13 mouse cellular contexts compared by ENCODE assay signal in the genomic region with DNA sequence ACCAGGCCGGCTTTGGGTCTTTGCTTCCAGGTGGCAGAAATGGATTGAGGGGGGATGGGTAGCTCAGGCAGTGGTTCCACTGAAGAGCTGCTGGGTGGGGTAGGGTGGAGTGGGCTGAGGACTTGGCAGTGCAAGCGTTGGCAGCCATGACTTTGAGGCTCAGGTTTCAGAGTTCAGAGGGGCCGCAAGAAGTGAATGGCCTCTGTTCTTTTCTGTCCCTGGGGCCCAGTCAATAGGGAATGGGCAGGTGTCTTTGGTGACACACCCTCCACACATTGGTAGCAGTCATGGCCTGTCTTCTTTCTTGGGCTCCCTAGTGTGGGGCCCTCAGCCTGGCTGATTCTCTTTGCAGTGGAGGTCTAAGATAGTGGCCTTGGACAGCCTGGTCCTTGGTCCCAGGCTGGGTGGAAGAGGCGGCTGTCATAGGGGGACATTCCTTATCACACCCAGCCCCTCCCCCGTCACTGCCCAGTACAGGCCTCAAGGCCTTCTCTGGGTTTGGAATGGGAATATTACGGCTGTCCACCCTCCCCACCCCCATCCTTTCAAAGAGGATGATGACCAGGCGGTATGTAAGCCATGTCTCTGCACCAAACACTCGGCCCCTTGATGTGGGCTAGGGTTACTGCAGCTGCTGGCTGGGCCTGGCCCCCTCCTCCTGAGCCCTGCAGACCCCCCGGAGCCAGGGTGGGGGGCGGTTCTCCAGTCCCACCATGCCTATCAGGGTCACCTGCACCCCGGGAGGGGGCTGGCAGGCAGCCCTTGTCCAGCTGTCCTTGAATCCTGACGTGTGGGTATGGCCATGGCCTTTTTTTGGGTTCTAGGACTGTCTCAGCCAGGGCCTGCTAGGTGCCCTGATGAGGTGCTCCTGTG. TPM values are rescaled to one million over a fixed set of nuclear protein-coding genes. Genes with fewer than 3 reads are reported as not detected.
DNase-seq lines count a peak whose midpoint lies in the region; ATAC-seq and TF ChIP-seq lines count a peak whose summit lies in the region.
"Had no signal": no experiment of that assay in that cellular context is flagged by ENCODE, and none has a peak within 500 bp of the region (broad histone marks: within the 10 kb centered on the region; RNA-seq: fewer than 3 reads in every experiment).

No protein-coding gene starts in this region.

- no peak overlapping the region for H3K4me2 ChIP-seq in hindbrain, postnatal 0 days (ENCODE audit: low read depth, low read length)
- 0 out of 2 replicates have a peak overlapping the region, but pooled peaks have one; percentile 13 for H3K4me2 ChIP-seq in intestine, postnatal 0 days (replicated peaks; ENCODE audit: low read depth)
- H3K4me2 ChIP-seq: neural tube, embryonic 15.5 days had no signal

- no peaks in the 10 kb centered on the region for H3K27me3 ChIP-seq in hindbrain, embryonic 10.5 days (ENCODE audit: insufficient read depth, poor library complexity, severe bottlenecking)
- H3K27me3 ChIP-seq in hindbrain, postnatal 0 days (ENCODE audit: insufficient read depth, low read length): no peaks in the 10 kb centered on the region
- no peaks in the 10 kb centered on the region for H3K27me3 ChIP-seq in E14TG2a.4 (ENCODE audit: insufficient read depth, low read length)
- H3K27me3 ChIP-seq in intestine, postnatal 0 days (replicated peaks; ENCODE audit: control insufficient read depth, insufficient read depth, low read length): no peaks in the 10 kb centered on the region
- H3K27me3 ChIP-seq: neural tube, embryonic 15.5 days had no signal

- H3K27ac ChIP-seq in hindbrain, embryonic 10.5 days: peak overlapping the region; percentile 64; the same call in 1 of the 2 replicates
- H3K27ac ChIP-seq in hindbrain, postnatal 0 days: no peak overlapping the region
- H3K27ac ChIP-seq in intestine, postnatal 0 days (ENCODE audit: low read depth, low read length): 0 out of 2 replicates have a peak overlapping the region, but pooled peaks have one; percentile 41
- H3K27ac ChIP-seq: neural tube, embryonic 15.5 days had no signal

- no peak for DNase-seq in hindbrain, embryonic 10.5 days (ENCODE audit: low spot score)
- DNase-seq in hindbrain, postnatal 0 days (ENCODE audit: low spot score): no peak
- peak; percentile 39 to 65 for DNase-seq in adrenal gland, postnatal 36 days
- DNase-seq in ovary, postnatal 36 days (ENCODE audit: low spot score): no peak
- DNase-seq in right cerebral cortex, adult 18-20 months: no peak
- DNase-seq: cerebellum, adult 11-12 months; heart, adult 18-20 months; heart, postnatal 4 days; left cerebral cortex, postnatal 4 days had no signal

- no peak overlapping the region for H3K9ac ChIP-seq in hindbrain, postnatal 0 days (replicated peaks; ENCODE audit: low read length)
- H3K9ac ChIP-seq in intestine, postnatal 0 days (ENCODE audit: low read depth, low read length): no peak overlapping the region
- H3K9ac ChIP-seq: neural tube, embryonic 15.5 days had no signal

- peaks cover 63% of the 10 kb centered on the region for H3K36me3 ChIP-seq in hindbrain, embryonic 10.5 days
- H3K36me3 ChIP-seq in hindbrain, postnatal 0 days (ENCODE audit: insufficient read depth, low read length): no peaks in the 10 kb centered on the region
- peaks cover 20% of the 10 kb centered on the region for H3K36me3 ChIP-seq in E14TG2a.4 (ENCODE audit: insufficient read depth, low read length)
- peaks cover 30% of the 10 kb centered on the region for H3K36me3 ChIP-seq in intestine, postnatal 0 days (ENCODE audit: control insufficient read depth, insufficient read depth)
- H3K36me3 ChIP-seq: neural tube, embryonic 15.5 days had no signal

- no peak for ATAC-seq in hindbrain, postnatal 0 days
- ATAC-seq in intestine, postnatal 0 days: peak; percentile 79

- no peaks in the 10 kb centered on the region for H3K9me3 ChIP-seq in hindbrain, embryonic 10.5 days
- H3K9me3 ChIP-seq in hindbrain, postnatal 0 days (ENCODE audit: low read length): no peaks in the 10 kb centered on the region
- no peaks in the 10 kb centered on the region for H3K9me3 ChIP-seq in E14TG2a.4 (ENCODE audit: low read length)
- H3K9me3 ChIP-seq in intestine, postnatal 0 days (ENCODE audit: control insufficient read depth): no peaks in the 10 kb centered on the region
- H3K9me3 ChIP-seq: neural tube, embryonic 15.5 days had no signal

- no peak overlapping the region for H3K4me3 ChIP-seq in hindbrain, embryonic 10.5 days
- no peak overlapping the region for H3K4me3 ChIP-seq in hindbrain, postnatal 0 days (ENCODE audit: low read length)
- H3K4me3 ChIP-seq in E14TG2a.4 (replicated peaks; ENCODE audit: low read length): 0 out of 2 replicates have a peak overlapping the region, but pooled peaks have one; percentile 7
- H3K4me3 ChIP-seq in intestine, postnatal 0 days (ENCODE audit: low read depth, low read length): no peak overlapping the region
- H3K4me3 ChIP-seq: erythroblast, embryonic 14.5 days; neural tube, embryonic 15.5 days had no signal

- no peak for TF ChIP-seq CTCF in hindbrain, postnatal 0 days (IDR thresholded peaks at IDR 0.05; ENCODE audit: low read depth)
- TF ChIP-seq CTCF in E14TG2a.4 (conservative IDR thresholded peaks at IDR 0.05; ENCODE audit: low read length): no peak
- TF ChIP-seq CTCF in intestine, postnatal 0 days (IDR thresholded peaks at IDR 0.05; ENCODE audit: low read depth): no peak

- H3K4me1 ChIP-seq in hindbrain, embryonic 10.5 days (replicated peaks): peaks cover 42% of the 10 kb centered on the region
- 0 out of 2 replicates have a peak, but pooled peaks cover 4% of the 10 kb centered on the region for H3K4me1 ChIP-seq in hindbrain, postnatal 0 days (ENCODE audit: insufficient read depth, low read length)
- H3K4me1 ChIP-seq in E14TG2a.4 (replicated peaks; ENCODE audit: low read depth, low read length): peaks cover 25% of the 10 kb centered on the region
- H3K4me1 ChIP-seq in intestine, postnatal 0 days (replicated peaks; ENCODE audit: control insufficient read depth, insufficient read depth, low read length): peaks cover 16% of the 10 kb centered on the region; the same call in 1 of the 2 replicates
- H3K4me1 ChIP-seq: neural tube, embryonic 15.5 days had no signal

- 83% methylated on average over 12 of the region's 12 CpGs for WGBS in hindbrain, embryonic 10.5 days
- WGBS in hindbrain, postnatal 0 days: 82% methylated on average over 12 of the region's 12 CpGs
- WGBS in intestine, postnatal 0 days: 46% methylated on average over 12 of the region's 12 CpGs

RNA-seq across cellular contexts. Expression of gene Fgfrl1, which starts 11.8 kb away (rescaled TPM):
- 14.7 and 16.3 TPM in 2 replicates for polyA plus RNA-seq in hindbrain, embryonic 10.5 days (2016; fragmentation: Nextera tagmentation; extraction: Ambion mirVana)
- 38.5 and 42.7 TPM in 2 replicates for total RNA-seq in hindbrain, postnatal 0 days (2014; rRNA removed)
- 11.3 and 12.1 TPM in 2 replicates for polyA plus RNA-seq in hindbrain, postnatal 0 days (2015; fragmentation: Nextera tagmentation; extraction: Ambion mirVana)
- total RNA-seq in adrenal gland, postnatal 36 days (2021): 10 to 100 TPM; 45.8 to 47.5 TPM
- 14.8 and 14.9 TPM in 2 replicates for polyA plus RNA-seq in intestine, postnatal 0 days (2015; fragmentation: Nextera tagmentation; extraction: Ambion mirVana)

RNA-seq across cellular contexts. Expression of gene Slc26a1, which starts 28.6 kb away (rescaled TPM):
- polyA plus RNA-seq in hindbrain, embryonic 10.5 days (2016; fragmentation: Nextera tagmentation; extraction: Ambion mirVana): 0.57 and 0.99 TPM in 2 replicates
- 6.3 and 12.6 TPM in 2 replicates for total RNA-seq in hindbrain, postnatal 0 days (2014; rRNA removed)
- 3.5 and 3.6 TPM in 2 replicates for polyA plus RNA-seq in hindbrain, postnatal 0 days (2015; fragmentation: Nextera tagmentation; extraction: Ambion mirVana)
- total RNA-seq in adrenal gland, postnatal 36 days (2021): under 1 TPM in 1 of 2 experiments, not detected in 1; 0.30 TPM
- 1.9 and 2.1 TPM in 2 replicates for polyA plus RNA-seq in intestine, postnatal 0 days (2015; fragmentation: Nextera tagmentation; extraction: Ambion mirVana)
- total RNA-seq: heart, adult 18-20 months had no signal

RNA-seq across cellular contexts. Expression of gene Dgkq, which starts 34.5 kb away (rescaled TPM):
- 11.1 and 15.1 TPM in 2 replicates for polyA plus RNA-seq in hindbrain, embryonic 10.5 days (2016; fragmentation: Nextera tagmentation; extraction: Ambion mirVana)
- 48.2 and 64.4 TPM in 2 replicates for total RNA-seq in hindbrain, postnatal 0 days (2014; rRNA removed)
- 19.3 and 20.0 TPM in 2 replicates for polyA plus RNA-seq in hindbrain, postnatal 0 days (2015; fragmentation: Nextera tagmentation; extraction: Ambion mirVana)
- 10 to 100 TPM; 17.4 to 18.7 TPM for total RNA-seq in adrenal gland, postnatal 36 days (2021)
- 10.3 and 13.6 TPM in 2 replicates for polyA plus RNA-seq in intestine, postnatal 0 days (2015; fragmentation: Nextera tagmentation; extraction: Ambion mirVana)

RNA-seq across cellular contexts. Expression of gene Idua, which starts 43.9 kb away (rescaled TPM):
- polyA plus RNA-seq in hindbrain, embryonic 10.5 days (2016; fragmentation: Nextera tagmentation; extraction: Ambion mirVana): 12.0 and 12.8 TPM in 2 replicates
- total RNA-seq in hindbrain, postnatal 0 days (2014; rRNA removed): 4.9 and 11.4 TPM in 2 replicates
- 8.0 and 8.2 TPM in 2 replicates for polyA plus RNA-seq in hindbrain, postnatal 0 days (2015; fragmentation: Nextera tagmentation; extraction: Ambion mirVana)
- total RNA-seq in adrenal gland, postnatal 36 days (2021): 10 to 100 TPM; 14.0 to 16.0 TPM
- 4.8 and 5.8 TPM in 2 replicates for polyA plus RNA-seq in intestine, postnatal 0 days (2015; fragmentation: Nextera tagmentation; extraction: Ambion mirVana)

Comparison
In these comparisons a context has a peak if more than half of its experiments do, and no peak if none do; other contexts are left out.
1. DNase-seq: peak in adrenal gland, postnatal 36 days (2 of 2); none in hindbrain, embryonic 10.5 days (single experiment), hindbrain, postnatal 0 days (single experiment), ovary, postnatal 36 days (single experiment) and right cerebral cortex, adult 18-20 months (single experiment).